Mouse (Mus musculus): Measurements from ENCODE around the gene Pak1ip1. TPM values are rescaled to one million over a fixed set of nuclear protein-coding genes. Genes with fewer than 3 reads are reported as not detected.
"Not testable (repeated sequence)": the region's sequence is repeated elsewhere in the genome, so short reads cannot be mapped to it uniquely, and the experiment has no call there.

Gene Pak1ip1
- total RNA-seq (2021), result 10 to 100 TPM; 40.1 to 41.5 TPM
- long read RNA-seq, experiment 1, transcript Pak1ip1-201 (10 exons, 1,722 nt), result major isoform, 48 of 55 reads
- long read RNA-seq, experiment 1, partial matches to known transcripts, result 4 of 55 reads
- long read RNA-seq, experiment 1, other reads (novel, unspliced or antisense), result 3 of 55 reads
- long read RNA-seq, experiment 2, transcript Pak1ip1-201 (10 exons, 1,722 nt), result major isoform, 50 of 53 reads
- long read RNA-seq, experiment 2, partial matches to known transcripts, result 0 of 53 reads
- long read RNA-seq, experiment 2, other reads (novel, unspliced or antisense), result 3 of 53 reads

- peak; percentile 93 for DNase-seq (ENCODE audit: low spot score in 2 of 2)
Observed at GRCm38 (mm10) chr13:41000926-41001639, at the start of gene Pak1ip1. TSS of gene Pak1ip1 (plus strand) at chr13:41001023.

GRCm38 (mm10) chr13:40951386-40951976 lies 49.3 kb upstream of the Pak1ip1 start:
- no peak for DNase-seq (ENCODE audit: low spot score in 2 of 2)

- DNase-seq (ENCODE audit: low spot score in 2 of 2), result no peak
Observed at GRCm38 (mm10) chr13:40953231-40953630, 47.6 kb upstream of the Pak1ip1 start.

GRCm38 (mm10) chr13:40955773-40956172 lies 45.0 kb upstream of the Pak1ip1 start:
- DNase-seq (ENCODE audit: low spot score in 2 of 2), result no peak

GRCm38 (mm10) chr13:40967609-40968008 lies 33.2 kb upstream of the Pak1ip1 start:
- DNase-seq (ENCODE audit: low spot score in 2 of 2), result no peak

GRCm38 (mm10) chr13:40968564-40968963 lies 32.3 kb upstream of the Pak1ip1 start:
- no peak for DNase-seq (ENCODE audit: low spot score in 2 of 2)

- no peak for DNase-seq (ENCODE audit: low spot score in 2 of 2)
Observed at GRCm38 (mm10) chr13:40969761-40970390, 30.9 kb upstream of the Pak1ip1 start.

- DNase-seq (ENCODE audit: low spot score in 2 of 2), result no peak
Observed at GRCm38 (mm10) chr13:40971261-40971660, 29.6 kb upstream of the Pak1ip1 start.

- no peak for DNase-seq (ENCODE audit: low spot score in 2 of 2)
Observed at GRCm38 (mm10) chr13:40971831-40972230, 29.0 kb upstream of the Pak1ip1 start.

GRCm38 (mm10) chr13:40972976-40973375 lies 27.8 kb upstream of the Pak1ip1 start:
- DNase-seq (ENCODE audit: low spot score in 2 of 2), result no peak

- peak; percentile 34 to 60 for DNase-seq (ENCODE audit: low spot score in 2 of 2)
Observed at GRCm38 (mm10) chr13:40977609-40978008, 23.2 kb upstream of the Pak1ip1 start.

GRCm38 (mm10) chr13:40978652-40979051 lies 22.2 kb upstream of the Pak1ip1 start:
- DNase-seq (ENCODE audit: low spot score in 2 of 2), result no peak

GRCm38 (mm10) chr13:40979321-40979720 lies 21.5 kb upstream of the Pak1ip1 start:
- DNase-seq (ENCODE audit: low spot score in 2 of 2), result no peak

- no peak for DNase-seq (ENCODE audit: low spot score in 2 of 2)
Observed at GRCm38 (mm10) chr13:40982759-40983158, 18.1 kb upstream of the Pak1ip1 start.

- no peak for DNase-seq (ENCODE audit: low spot score in 2 of 2)
Observed at GRCm38 (mm10) chr13:40986081-40986480, 14.7 kb upstream of the Pak1ip1 start.

GRCm38 (mm10) chr13:40987608-40988303 lies 13.1 kb upstream of the Pak1ip1 start:
- DNase-seq (ENCODE audit: low spot score in 2 of 2), result not testable (repeated sequence)

- DNase-seq (ENCODE audit: low spot score in 2 of 2), result no peak
Observed at GRCm38 (mm10) chr13:40988418-40988817, 12.4 kb upstream of the Pak1ip1 start.

- DNase-seq (ENCODE audit: low spot score in 2 of 2), result no peak
Observed at GRCm38 (mm10) chr13:40994487-40995263, 6.1 kb upstream of the Pak1ip1 start.

- not testable (repeated sequence) for DNase-seq (ENCODE audit: low spot score in 2 of 2)
Observed at GRCm38 (mm10) chr13:40998537-40998936, 2.3 kb upstream of the Pak1ip1 start.
